Mouse (Mus musculus): ENCODE measurements around the gene Adar. TPM values are rescaled to one million over a fixed set of nuclear protein-coding genes. Genes with fewer than 3 reads are reported as not detected.

Adar gene
- polyA plus RNA-seq, 1 experiment from 2014 or later: 8.0 TPM

GRCm38 (mm10) chr3:89770425-89771002, 55.7 kb downstream of the Adar start:
- H3K4me1 ChIP-seq (ENCODE audit: control insufficient read depth in 2 of 2, insufficient read depth in 2 of 2, low read length in 2 of 2): peaks cover 12 to 24% of the 10 kb centered on the region in 2 experiments
- no peak for ATAC-seq (ENCODE audit: insufficient number of reproducible peaks, insufficient read depth, low FRiP score, low read depth)
- H3K9ac ChIP-seq (ENCODE audit: low read length): no peak overlapping the region
- no peaks in the 10 kb centered on the region for H3K9me3 ChIP-seq (ENCODE audit: control insufficient read depth, low read length)
- WGBS: 39% methylated on average over 2 of the region's 2 CpGs
- H3K27me3 ChIP-seq (ENCODE audit: control insufficient read depth, insufficient read depth, low read length): peaks cover 3% of the 10 kb centered on the region; the same call in 1 of the 2 replicates
- H3K4me2 ChIP-seq (ENCODE audit: low read length): no peak overlapping the region
- H3K36me3 ChIP-seq (ENCODE audit: control insufficient read depth, insufficient read depth, low read length): peaks cover 2% of the 10 kb centered on the region; the same call in 1 of the 2 replicates
- no peak overlapping the region for H3K27ac ChIP-seq (replicated peaks in 1 of 2; ENCODE audit: control insufficient read depth in 1 of 2, insufficient read depth in 1 of 2, low read depth in 2 of 2, low read length in 2 of 2)
- no peak overlapping the region for H3K4me3 ChIP-seq (ENCODE audit: control insufficient read depth in 1 of 2, insufficient read depth in 1 of 2, low read depth in 1 of 2, low read length in 2 of 2)

- Histone ChIP-seq H3K27me3 (ENCODE audit: control insufficient read depth, insufficient read depth, low read length) (no peaks in the 10 kb centered on the region), H3K27ac (replicated peaks in 1 of 2; ENCODE audit: control insufficient read depth in 1 of 2, insufficient read depth in 1 of 2, low read depth in 2 of 2, low read length in 2 of 2) (peak overlapping the region; percentile 88 to 96), H3K4me2 (ENCODE audit: low read length) (peak overlapping the region; percentile 84), H3K36me3 (ENCODE audit: control insufficient read depth, insufficient read depth, low read length) (peaks cover 19% of the 10 kb centered on the region), H3K4me1 (ENCODE audit: control insufficient read depth in 2 of 2, insufficient read depth in 2 of 2, low read length in 2 of 2) (peaks cover 14 to 26% of the 10 kb centered on the region in 2 experiments), H3K9ac (ENCODE audit: low read length) (peak overlapping the region; percentile 95), H3K9me3 (ENCODE audit: control insufficient read depth, low read length) (no peaks in the 10 kb centered on the region), H3K4me3 (ENCODE audit: control insufficient read depth in 1 of 2, insufficient read depth in 1 of 2, low read depth in 1 of 2, low read length in 2 of 2) (peak overlapping the region; percentile 57 to 73)
- peak; percentile 58 for ATAC-seq (ENCODE audit: insufficient number of reproducible peaks, insufficient read depth, low FRiP score, low read depth)
- WGBS: 2% methylated on average over 17 of the region's 17 CpGs
These were observed 57.8 kb downstream of the Adar start for GRCm38 (mm10) chr3:89772588-89772967.

GRCm38 (mm10) chr3:89772968-89773709, 58.3 kb downstream of the Adar start, which contains the start of gene Ube2q1:
Gene Ube2q1, plus strand, starts transcription at chr3:89773616.
- H3K4me1 ChIP-seq (ENCODE audit: control insufficient read depth in 2 of 2, insufficient read depth in 2 of 2, low read length in 2 of 2): peaks cover 14 to 26% of the 10 kb centered on the region in 2 experiments
- 2% methylated on average over 73 of the region's 90 CpGs for WGBS
- peak within 1 kb of the TSS; percentile 57 to 73 for H3K4me3 ChIP-seq (ENCODE audit: control insufficient read depth in 1 of 2, insufficient read depth in 1 of 2, low read depth in 1 of 2, low read length in 2 of 2)
- H3K36me3 ChIP-seq (ENCODE audit: control insufficient read depth, insufficient read depth, low read length): peaks cover 25% of the 10 kb centered on the region
- H3K9ac ChIP-seq (ENCODE audit: low read length): peak within 1 kb of the TSS; percentile 95
- H3K27me3 ChIP-seq (ENCODE audit: control insufficient read depth, insufficient read depth, low read length): no peaks in the 10 kb centered on the region
- peak; percentile 94 for ATAC-seq (ENCODE audit: insufficient number of reproducible peaks, insufficient read depth, low FRiP score, low read depth)
- H3K4me2 ChIP-seq (ENCODE audit: low read length): peak within 1 kb of the TSS; percentile 84
- H3K9me3 ChIP-seq (ENCODE audit: control insufficient read depth, low read length): no peaks in the 10 kb centered on the region
- peak within 1 kb of the TSS; percentile 88 to 96 for H3K27ac ChIP-seq (replicated peaks in 1 of 2; ENCODE audit: control insufficient read depth in 1 of 2, insufficient read depth in 1 of 2, low read depth in 2 of 2, low read length in 2 of 2)

- H3K27ac ChIP-seq (replicated peaks in 1 of 2; ENCODE audit: control insufficient read depth in 1 of 2, insufficient read depth in 1 of 2, low read depth in 2 of 2, low read length in 2 of 2): peak overlapping the region; percentile 23 to 96; a peak in 3 of 4 replicates
- peaks cover 14 to 26% of the 10 kb centered on the region in 2 experiments for H3K4me1 ChIP-seq (ENCODE audit: control insufficient read depth in 2 of 2, insufficient read depth in 2 of 2, low read length in 2 of 2)
- peak overlapping the region; percentile 84 for H3K4me2 ChIP-seq (ENCODE audit: low read length)
- H3K4me3 ChIP-seq (ENCODE audit: control insufficient read depth in 1 of 2, insufficient read depth in 1 of 2, low read depth in 1 of 2, low read length in 2 of 2): peak overlapping the region; percentile 57 to 73
- H3K9me3 ChIP-seq (ENCODE audit: control insufficient read depth, low read length): no peaks in the 10 kb centered on the region
- peak; percentile 34; the same call in 1 of the 2 replicates for ATAC-seq (ENCODE audit: insufficient number of reproducible peaks, insufficient read depth, low FRiP score, low read depth)
- peak overlapping the region; percentile 95 for H3K9ac ChIP-seq (ENCODE audit: low read length)
- 2% methylated on average over 22 of the region's 37 CpGs for WGBS
- H3K27me3 ChIP-seq (ENCODE audit: control insufficient read depth, insufficient read depth, low read length): no peaks in the 10 kb centered on the region
- peaks cover 31% of the 10 kb centered on the region for H3K36me3 ChIP-seq (ENCODE audit: control insufficient read depth, insufficient read depth, low read length)
These were observed 59.0 kb downstream of the Adar start for GRCm38 (mm10) chr3:89773740-89774211.

GRCm38 (mm10) chr3:89774236-89774960, 59.6 kb downstream of the Adar start:
- Histone ChIP-seq H3K9me3 (ENCODE audit: control insufficient read depth, low read length) (no peaks in the 10 kb centered on the region), H3K27me3 (ENCODE audit: control insufficient read depth, insufficient read depth, low read length) (no peaks in the 10 kb centered on the region), H3K27ac (replicated peaks in 1 of 2; ENCODE audit: control insufficient read depth in 1 of 2, insufficient read depth in 1 of 2, low read depth in 2 of 2, low read length in 2 of 2) (peak overlapping the region; percentile 23 to 96; a peak in 3 of 4 replicates), H3K9ac (ENCODE audit: low read length) (peak overlapping the region; percentile 95), H3K36me3 (ENCODE audit: control insufficient read depth, insufficient read depth, low read length) (peaks cover 38% of the 10 kb centered on the region), H3K4me1 (ENCODE audit: control insufficient read depth in 2 of 2, insufficient read depth in 2 of 2, low read length in 2 of 2) (peaks cover 14 to 26% of the 10 kb centered on the region in 2 experiments), H3K4me3 (ENCODE audit: control insufficient read depth in 1 of 2, insufficient read depth in 1 of 2, low read depth in 1 of 2, low read length in 2 of 2) (peak overlapping the region; percentile 57 to 73), H3K4me2 (ENCODE audit: low read length) (peak overlapping the region; percentile 84)
- WGBS: 36% methylated on average over 15 of the region's 15 CpGs
- ATAC-seq (ENCODE audit: insufficient number of reproducible peaks, insufficient read depth, low FRiP score, low read depth): no peak

- Histone ChIP-seq H3K9me3 (ENCODE audit: control insufficient read depth, low read length) (no peaks in the 10 kb centered on the region), H3K27me3 (ENCODE audit: control insufficient read depth, insufficient read depth, low read length) (no peaks in the 10 kb centered on the region), H3K27ac (replicated peaks in 1 of 2; ENCODE audit: control insufficient read depth in 1 of 2, insufficient read depth in 1 of 2, low read depth in 2 of 2, low read length in 2 of 2) (no peak overlapping the region), H3K36me3 (ENCODE audit: control insufficient read depth, insufficient read depth, low read length) (peaks cover 54% of the 10 kb centered on the region), H3K4me2 (ENCODE audit: low read length) (no peak overlapping the region), H3K4me1 (ENCODE audit: control insufficient read depth in 2 of 2, insufficient read depth in 2 of 2, low read length in 2 of 2) (peaks cover 14 to 26% of the 10 kb centered on the region in 2 experiments), H3K4me3 (ENCODE audit: control insufficient read depth in 1 of 2, insufficient read depth in 1 of 2, low read depth in 1 of 2, low read length in 2 of 2) (no peak overlapping the region), H3K9ac (ENCODE audit: low read length) (no peak overlapping the region)
- WGBS: 78% methylated on average over 4 of the region's 4 CpGs
- ATAC-seq (ENCODE audit: insufficient number of reproducible peaks, insufficient read depth, low FRiP score, low read depth): no peak
These were observed 61.2 kb downstream of the Adar start for GRCm38 (mm10) chr3:89776001-89776400.

- Histone ChIP-seq H3K9me3 (ENCODE audit: control insufficient read depth, low read length) (no peaks in the 10 kb centered on the region), H3K9ac (ENCODE audit: low read length) (no peak overlapping the region), H3K4me1 (ENCODE audit: control insufficient read depth in 2 of 2, insufficient read depth in 2 of 2, low read length in 2 of 2) (peaks cover 6 to 9% of the 10 kb centered on the region in 2 experiments), H3K27me3 (ENCODE audit: control insufficient read depth, insufficient read depth, low read length) (no peaks in the 10 kb centered on the region), H3K4me2 (ENCODE audit: low read length) (no peak overlapping the region), H3K27ac (replicated peaks in 1 of 2; ENCODE audit: control insufficient read depth in 1 of 2, insufficient read depth in 1 of 2, low read depth in 2 of 2, low read length in 2 of 2) (no peak overlapping the region), H3K36me3 (ENCODE audit: control insufficient read depth, insufficient read depth, low read length) (peaks cover 82% of the 10 kb centered on the region), H3K4me3 (ENCODE audit: control insufficient read depth in 1 of 2, insufficient read depth in 1 of 2, low read depth in 1 of 2, low read length in 2 of 2) (no peak overlapping the region)
- WGBS: 69% methylated on average over 4 of the region's 4 CpGs
- no peak for ATAC-seq (ENCODE audit: insufficient number of reproducible peaks, insufficient read depth, low FRiP score, low read depth)
These were observed 65.3 kb downstream of the Adar start for GRCm38 (mm10) chr3:89780102-89780501.

All from heart, embryonic 14.5 days (tissue).